Mouse (Mus musculus) CD8-positive naive resting alpha-beta T cell, adult 57 days (primary cell): ENCODE data around the gene Rap1b. TPM values are rescaled to one million over a fixed set of nuclear protein-coding genes. Genes with fewer than 3 reads are reported as not detected.

Experiments
- total RNA-seq: library from RNA; stranded (reverse); gene quantifications from one replicate; pipeline ENCODE4 v1.2.4, GENCODE M21; 2023

Rap1b gene
- 384 TPM for total RNA-seq

DNA sequence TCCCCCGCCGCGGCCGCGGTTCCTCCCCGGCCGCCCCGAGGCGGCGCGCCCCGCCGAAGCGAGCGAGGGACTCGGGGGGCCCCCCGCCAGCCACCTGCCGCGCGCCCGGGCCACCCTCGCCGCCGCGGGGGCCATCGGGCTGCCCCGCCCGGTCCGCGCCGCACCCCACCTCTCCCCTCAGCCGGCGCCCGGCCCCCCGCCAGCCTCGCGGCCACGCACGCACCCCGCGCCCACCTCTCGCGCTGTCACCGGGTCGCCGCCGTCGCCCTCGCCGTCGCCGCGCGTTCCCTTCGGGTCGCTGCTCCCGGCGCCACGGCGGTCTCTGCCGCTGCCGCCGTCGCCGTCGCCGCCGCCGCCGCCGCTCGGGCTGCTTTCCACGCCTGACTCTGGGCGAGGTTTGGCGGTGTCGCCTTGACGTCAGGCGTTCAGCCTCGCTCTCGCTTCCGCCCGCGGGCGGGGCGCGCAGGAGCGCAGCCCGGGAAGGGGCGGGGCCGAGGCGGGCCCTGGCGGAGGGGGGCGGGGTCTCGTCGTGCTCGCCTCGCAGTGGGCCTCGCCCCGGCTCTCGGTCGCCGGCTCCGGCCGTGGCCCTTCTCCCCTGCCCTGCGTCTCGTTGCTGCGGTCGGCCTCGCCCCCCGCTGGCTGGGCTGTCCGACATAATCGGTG, at the start of gene Rap1b:
Rap1b (minus strand) TSS at position 439 of the 663 bp plus-strand sequence.

DNA sequence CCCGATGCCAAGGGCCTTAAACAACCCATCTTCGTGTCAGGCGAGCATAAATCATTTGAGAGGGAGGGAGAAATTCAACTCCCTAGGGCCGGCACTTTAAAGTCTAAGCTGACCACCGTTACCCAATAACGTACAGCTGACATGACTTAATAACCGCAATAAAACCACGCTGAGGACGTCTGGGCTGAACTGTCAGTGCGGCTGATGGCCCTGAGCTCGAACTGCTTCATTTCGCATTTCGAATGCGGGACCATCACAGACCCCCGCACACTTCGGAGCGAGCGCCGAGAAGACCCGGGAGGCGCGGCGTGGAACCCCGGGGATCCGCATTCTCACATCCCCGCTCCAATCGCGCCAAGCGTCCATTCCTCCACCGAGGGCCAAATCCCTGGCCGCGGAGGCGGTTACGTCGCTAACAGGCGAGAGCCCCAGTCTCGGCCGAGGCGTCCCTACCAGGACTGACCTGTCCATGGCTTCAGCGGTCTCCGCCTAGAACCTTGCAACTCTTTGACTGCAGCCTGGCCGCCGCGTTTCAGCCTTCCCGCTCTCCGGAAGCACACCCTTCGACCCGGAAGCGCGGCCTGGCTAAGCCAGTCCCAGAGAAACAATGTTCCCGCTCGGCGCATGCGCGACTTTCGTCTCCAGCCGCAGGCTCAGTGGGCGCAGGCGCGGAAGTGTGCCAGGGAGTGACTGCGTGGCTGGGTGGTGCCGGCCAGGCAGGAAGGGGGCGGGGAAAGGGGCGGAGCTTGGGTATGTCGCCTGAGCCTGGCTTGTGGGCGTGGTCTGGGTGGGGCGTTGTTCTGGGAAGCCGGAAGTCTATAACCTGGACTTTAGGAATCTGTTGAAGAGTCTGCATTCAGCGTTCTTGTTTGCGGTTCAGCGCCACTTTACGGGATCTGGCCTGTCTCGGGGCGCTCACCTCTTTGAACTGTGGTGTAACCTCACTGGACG, 53.4 kb downstream of the Rap1b start, which contains the start of gene Nup107:
Nup107 (minus strand) TSS at position 565 of the 951 bp plus-strand sequence.

Other genes with a start within 250 kb of the Rap1b start
- gene Cpm, start 216.5 kb downstream of the Rap1b start, total RNA-seq = 13.0 TPM
- 153 TPM for gene Mdm2, start 135.3 kb downstream of the Rap1b start, total RNA-seq
- 8.5 TPM for gene Slc35e3, start 99.7 kb downstream of the Rap1b start, total RNA-seq
- gene Nup107, start 53.3 kb downstream of the Rap1b start, total RNA-seq = 35.9 TPM